Mouse (Mus musculus) adrenal gland, postnatal 25 days (tissue): ENCODE measurements around the gene Spz1. TPM values are rescaled to one million over a fixed set of nuclear protein-coding genes. Genes with fewer than 3 reads are reported as not detected.

Experiments
- DNase-seq: peaks from one replicate; pipeline ENCODE4 v3.0.0; 2021; ENCODE audit warnings: mixed read lengths
- total RNA-seq: library from RNA; stranded (reverse); gene quantifications from 2 replicates; pipeline ENCODE4 v1.2.3, GENCODE M21; 2021

Gene Spz1
- total RNA-seq, 1 experiment from 2014 or later: not detected

- DNase-seq: no peak
Observed at GRCm38 (mm10) chr13:92578210-92578609, 2.2 kb upstream of the Spz1 start.

GRCm38 (mm10) chr13:92576688-92577087 lies 716 bp upstream of the Spz1 start:
- DNase-seq: no peak

GRCm38 (mm10) chr13:92559429-92559828 lies 16.5 kb downstream of the Spz1 start:
- DNase-seq: no peak

GRCm38 (mm10) chr13:92557229-92557628 lies 18.7 kb downstream of the Spz1 start:
- DNase-seq: no peak

- DNase-seq: no peak
Observed at GRCm38 (mm10) chr13:92556458-92557126, 19.4 kb downstream of the Spz1 start.

- DNase-seq: no peak
Observed at GRCm38 (mm10) chr13:92547093-92547492, 28.9 kb downstream of the Spz1 start.

GRCm38 (mm10) chr13:92540997-92541396 lies 35.0 kb downstream of the Spz1 start:
- DNase-seq: no peak

- DNase-seq: no peak
Observed at GRCm38 (mm10) chr13:92539126-92539525, 36.8 kb downstream of the Spz1 start.

- no peak for DNase-seq
Observed at GRCm38 (mm10) chr13:92533801-92534200, 42.2 kb downstream of the Spz1 start.

- DNase-seq: no peak
Observed at GRCm38 (mm10) chr13:92532216-92532615, 43.8 kb downstream of the Spz1 start.

- DNase-seq: no peak
Observed at GRCm38 (mm10) chr13:92531237-92531636, 44.7 kb downstream of the Spz1 start.

GRCm38 (mm10) chr13:92530721-92531211 lies 45.2 kb downstream of the Spz1 start, which contains the start of gene Zfyve16:
Gene Zfyve16, minus strand, starts transcription at chr13:92530868.
- DNase-seq: peak; percentile 99

GRCm38 (mm10) chr13:92529828-92530720 lies 45.9 kb downstream of the Spz1 start:
- DNase-seq: no peak

Other genes starting within 250 kb of the Spz1 start
- 4.3 and 5.4 TPM in 2 replicates for gene Dhfr, start 221.4 kb downstream of the Spz1 start, total RNA-seq
- gene Msh3, start 221.2 kb downstream of the Spz1 start, total RNA-seq: 29.6 and 38.8 TPM in 2 replicates
- gene Ankrd34b, start 150.3 kb downstream of the Spz1 start, total RNA-seq: 1.0 and 1.5 TPM in 2 replicates
- 5.4 and 8.3 TPM in 2 replicates for gene Fam151b, start 92.2 kb downstream of the Spz1 start, total RNA-seq
- gene Zfyve16, start 45.3 kb downstream of the Spz1 start, total RNA-seq: 25.6 and 27.4 TPM in 2 replicates
- 57.9 and 74.2 TPM in 2 replicates for gene Serinc5, start 34.9 kb upstream of the Spz1 start, total RNA-seq
- gene Thbs4, start 218.6 kb upstream of the Spz1 start, total RNA-seq: 3.0 and 4.9 TPM in 2 replicates